Mouse (Mus musculus) megakaryocyte, adult 5-6 weeks (primary cell): Measurements from ENCODE around the gene Csnk1g2. TPM values are rescaled to one million over a fixed set of nuclear protein-coding genes. Genes with fewer than 3 reads are reported as not detected.
A peak's percentile ranks its signal among the peaks of the same experiment; 100 is the strongest.
"Not testable (repeated sequence)": the region's sequence is repeated elsewhere in the genome, so short reads cannot be mapped to it uniquely, and the experiment has no call there.

Source experiments
- ATAC-seq: 2 replicates; pipeline ENCODE4 v1.8.0; 2016; ENCODE audit warnings: mild to moderate bottlenecking, inconsistent platforms; ENCODE audit not compliant: poor library complexity, severe bottlenecking
- total RNA-seq, 2 experiments: library from RNA; stranded (forward) in 1 of 2; stranded (reverse) in 1 of 2; fragments of 153-499, 151-499 nt in 1 of 2; fragments of 221-1000, 200-1000 nt in 1 of 2; gene quantifications; 2 replicates each; pipeline versions ENCODE4 v1.2.3 to v1.2.4; 2015 to 2017

Gene Csnk1g2
- total RNA-seq, 2 experiments from 2014 or later: 46.0 to 127 TPM

- ATAC-seq: peak; percentile 84
These were observed 538 bp upstream of the Csnk1g2 start for GRCm38 (mm10) chr10:80621940-80622660.

GRCm38 (mm10) chr10:80623457-80624191, 986 bp downstream of the Csnk1g2 start:
- ATAC-seq: 0 out of 2 replicates have a peak, but pooled peaks have one; percentile 16

- ATAC-seq: no peak
These were observed 3.1 kb downstream of the Csnk1g2 start for GRCm38 (mm10) chr10:80625764-80626163.

GRCm38 (mm10) chr10:80627685-80628084, 5.0 kb downstream of the Csnk1g2 start:
- ATAC-seq: no peak

- ATAC-seq: peak; percentile 50
These were observed 6.3 kb downstream of the Csnk1g2 start for GRCm38 (mm10) chr10:80628925-80629324.

- ATAC-seq: no peak
These were observed 12.7 kb downstream of the Csnk1g2 start for GRCm38 (mm10) chr10:80635345-80635744.

GRCm38 (mm10) chr10:80646936-80647335, 24.3 kb downstream of the Csnk1g2 start:
- no peak for ATAC-seq

- ATAC-seq: not testable (repeated sequence)
These were observed 27.3 kb downstream of the Csnk1g2 start for GRCm38 (mm10) chr10:80649910-80650309.

- ATAC-seq: no peak
These were observed 27.8 kb downstream of the Csnk1g2 start for GRCm38 (mm10) chr10:80650392-80650791.

GRCm38 (mm10) chr10:80653156-80653720, 30.6 kb downstream of the Csnk1g2 start:
- no peak for ATAC-seq

- ATAC-seq: no peak
These were observed 32.2 kb downstream of the Csnk1g2 start for GRCm38 (mm10) chr10:80654866-80655265.

GRCm38 (mm10) chr10:80655406-80656129, 32.9 kb downstream of the Csnk1g2 start:
- no peak for ATAC-seq

- ATAC-seq: peak; percentile 90
These were observed 33.7 kb downstream of the Csnk1g2 start for GRCm38 (mm10) chr10:80656130-80656862.

GRCm38 (mm10) chr10:80656863-80657623, 34.4 kb downstream of the Csnk1g2 start, which contains the start of gene Btbd2:
TSS of gene Btbd2 (minus strand) at chr10:80657071.
- ATAC-seq: no peak

GRCm38 (mm10) chr10:80658194-80658840, 35.7 kb downstream of the Csnk1g2 start:
- no peak for ATAC-seq

- ATAC-seq: peak; percentile 50
These were observed 36.2 kb downstream of the Csnk1g2 start for GRCm38 (mm10) chr10:80658841-80659202.

- ATAC-seq: no peak
These were observed 36.6 kb downstream of the Csnk1g2 start for GRCm38 (mm10) chr10:80659213-80659612.

- no peak for ATAC-seq
These were observed 38.5 kb downstream of the Csnk1g2 start for GRCm38 (mm10) chr10:80661149-80661548.
